Mouse (Mus musculus): ENCODE results near the gene Rnf115. TPM values are rescaled to one million over a fixed set of nuclear protein-coding genes. Genes with fewer than 3 reads are reported as not detected.

Rnf115 gene
- polyA plus RNA-seq, 1 experiment from 2014 or later = 53.9 TPM

Other genes with a start within 250 kb of the Rnf115 start
- 7.4 and 9.3 TPM in 2 replicates for gene Hfe2, start 202.5 kb upstream of the Rnf115 start, polyA plus RNA-seq (2014; fragmentation: Nextera tagmentation; extraction: Ambion mirVana)
- 106 and 121 TPM in 2 replicates for gene Txnip, start 169.7 kb upstream of the Rnf115 start, polyA plus RNA-seq (2014; fragmentation: Nextera tagmentation; extraction: Ambion mirVana)
- 1.2 and 1.5 TPM in 2 replicates for gene Gm16253, start 150.7 kb upstream of the Rnf115 start, polyA plus RNA-seq (2014; fragmentation: Nextera tagmentation; extraction: Ambion mirVana)
- gene Polr3gl, start 133.5 kb upstream of the Rnf115 start, polyA plus RNA-seq (2014; fragmentation: Nextera tagmentation; extraction: Ambion mirVana) = 21.4 and 23.8 TPM in 2 replicates
- gene Ankrd34a, start 131.0 kb upstream of the Rnf115 start, polyA plus RNA-seq (2014; fragmentation: Nextera tagmentation; extraction: Ambion mirVana) = 9.0 TPM in 2 replicates
- 6.4 and 6.7 TPM in 2 replicates for gene Lix1l, start 126.5 kb upstream of the Rnf115 start, polyA plus RNA-seq (2014; fragmentation: Nextera tagmentation; extraction: Ambion mirVana)
- gene Rbm8a, start 97.7 kb upstream of the Rnf115 start, polyA plus RNA-seq (2014; fragmentation: Nextera tagmentation; extraction: Ambion mirVana) = 124 TPM in 2 replicates
- 37.4 and 37.7 TPM in 2 replicates for gene Pex11b, start 92.3 kb upstream of the Rnf115 start, polyA plus RNA-seq (2014; fragmentation: Nextera tagmentation; extraction: Ambion mirVana)
- not detected in 2 replicates for gene Gm42957, start 92.2 kb upstream of the Rnf115 start, polyA plus RNA-seq (2014; fragmentation: Nextera tagmentation; extraction: Ambion mirVana)
- gene Itga10, start 82.1 kb upstream of the Rnf115 start, polyA plus RNA-seq (2014; fragmentation: Nextera tagmentation; extraction: Ambion mirVana) = 0.54 and 0.83 TPM in 2 replicates
- 0.15 and 0.33 TPM in 2 replicates for gene Ankrd35, start 57.5 kb upstream of the Rnf115 start, polyA plus RNA-seq (2014; fragmentation: Nextera tagmentation; extraction: Ambion mirVana)
- gene Pias3, start 31.3 kb upstream of the Rnf115 start, polyA plus RNA-seq (2014; fragmentation: Nextera tagmentation; extraction: Ambion mirVana) = 26.9 and 30.2 TPM in 2 replicates
- gene Nudt17, start 19.1 kb upstream of the Rnf115 start, polyA plus RNA-seq (2014; fragmentation: Nextera tagmentation; extraction: Ambion mirVana) = 7.4 and 9.3 TPM in 2 replicates
- 31.4 and 32.7 TPM in 2 replicates for gene Polr3c, start within 50 bp of the Rnf115 start, polyA plus RNA-seq (2014; fragmentation: Nextera tagmentation; extraction: Ambion mirVana)
- gene Pdzk1, start 101.6 kb downstream of the Rnf115 start, polyA plus RNA-seq (2014; fragmentation: Nextera tagmentation; extraction: Ambion mirVana) = 0.10 TPM in 1 of 2 replicates, not detected in the other
- gene Cd160, start 101.7 kb downstream of the Rnf115 start, polyA plus RNA-seq (2014; fragmentation: Nextera tagmentation; extraction: Ambion mirVana) = 0.14 TPM in 1 of 2 replicates, not detected in the other
- gene Gja5, start 177.0 kb downstream of the Rnf115 start, polyA plus RNA-seq (2014; fragmentation: Nextera tagmentation; extraction: Ambion mirVana) = 34.7 and 65.9 TPM in 2 replicates
- gene Gpr89, start 177.7 kb downstream of the Rnf115 start, polyA plus RNA-seq (2014; fragmentation: Nextera tagmentation; extraction: Ambion mirVana) = 33.1 and 35.9 TPM in 2 replicates
- gene Gja8, start 198.4 kb downstream of the Rnf115 start, polyA plus RNA-seq (2014; fragmentation: Nextera tagmentation; extraction: Ambion mirVana) = not detected in 2 replicates